Mouse (Mus musculus): ENCODE results near the gene Bbc3. TPM values are rescaled to one million over a fixed set of nuclear protein-coding genes. Genes with fewer than 3 reads are reported as not detected.
"Not testable (repeated sequence)": the region's sequence is repeated elsewhere in the genome, so short reads cannot be mapped to it uniquely, and the experiment has no call there.

Bbc3 gene
- polyA plus RNA-seq (2014; fragmentation: Nextera tagmentation; extraction: Ambion mirVana) = 4.7 and 6.4 TPM in 2 replicates

- H3K9me3 ChIP-seq (ENCODE audit: control insufficient read depth, low read length); ATAC-seq (replicated peaks; ENCODE audit: low FRiP score); DNase-seq (ENCODE audit: low spot score); H3K36me3 ChIP-seq (ENCODE audit: control insufficient read depth, insufficient read depth, low read length); H3K27me3 ChIP-seq (replicated peaks; ENCODE audit: control insufficient read depth, insufficient read depth, low read length): not testable (repeated sequence)
- H3K4me3 ChIP-seq (ENCODE audit: low read depth, low read length) = peak within 1 kb of the TSS; percentile 78
- 0 out of 2 replicates have a peak within 1 kb of the TSS, but pooled peaks have one; percentile 71 for H3K27ac ChIP-seq (ENCODE audit: low read depth, low read length)
- peak within 1 kb of the TSS; percentile 100 for H3K4me2 ChIP-seq
- 49% methylated on average over 1 of the region's 1 CpGs for WGBS
- H3K9ac ChIP-seq (ENCODE audit: low read depth, low read length) = peak within 1 kb of the TSS; percentile 97; the same call in 1 of the 2 replicates
- H3K4me1 ChIP-seq (replicated peaks; ENCODE audit: control insufficient read depth, insufficient read depth, low read length) = peaks cover 40% of the 10 kb centered on the region
Measured at GRCm38 (mm10) chr7:16308093-16308492, at the start of gene Bbc3. TSS of gene Bbc3 (plus strand) at chr7:16308393.

DNA sequence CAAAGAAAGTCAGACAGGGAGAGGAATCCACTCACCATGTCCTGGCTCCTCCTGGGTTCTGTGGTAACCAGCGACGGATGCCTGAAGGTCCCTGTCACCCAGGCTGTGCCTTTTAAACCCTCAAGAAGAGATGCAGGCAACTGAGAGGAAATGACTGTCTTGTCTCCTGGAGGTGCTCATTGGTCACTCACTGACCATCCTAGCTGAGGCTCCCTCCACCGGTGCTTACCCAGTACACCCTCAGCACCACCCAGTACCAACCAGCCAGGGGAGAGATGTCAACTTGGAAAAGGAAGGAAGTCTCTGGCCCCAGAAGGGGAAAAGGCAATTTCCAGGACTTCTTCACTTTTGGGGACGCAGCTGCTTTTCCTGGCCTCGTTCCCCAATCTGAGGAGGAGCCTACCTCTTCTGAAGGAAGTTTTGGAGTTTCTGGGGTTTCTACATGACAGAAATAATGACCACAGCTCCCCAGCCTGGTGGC lies 49.0 kb upstream of the Bbc3 start, which contains the start of gene C5ar1:
C5ar1 (minus strand) TSS at position 431 of the 481 bp plus-strand sequence.
- no peaks in the 10 kb centered on the region for H3K27me3 ChIP-seq (replicated peaks; ENCODE audit: control insufficient read depth, insufficient read depth, low read length)
- DNase-seq (ENCODE audit: low spot score) (no peak), ATAC-seq (replicated peaks; ENCODE audit: low FRiP score) (no peak)
- no peak within 1 kb of the TSS for H3K27ac ChIP-seq (ENCODE audit: low read depth, low read length)
- H3K9me3 ChIP-seq (ENCODE audit: control insufficient read depth, low read length) = no peaks in the 10 kb centered on the region
- no peaks in the 10 kb centered on the region for H3K4me1 ChIP-seq (replicated peaks; ENCODE audit: control insufficient read depth, insufficient read depth, low read length)
- WGBS = 53% methylated on average over 5 of the region's 5 CpGs
- H3K4me2 ChIP-seq = no peak within 1 kb of the TSS
- H3K4me3 ChIP-seq (ENCODE audit: low read depth, low read length) = no peak within 1 kb of the TSS
- H3K36me3 ChIP-seq (ENCODE audit: control insufficient read depth, insufficient read depth, low read length) = no peaks in the 10 kb centered on the region
- H3K9ac ChIP-seq (ENCODE audit: low read depth, low read length) = peak within 1 kb of the TSS; percentile 6; the same call in 1 of the 2 replicates

GRCm38 (mm10) chr7:16261097-16261496 lies 47.1 kb upstream of the Bbc3 start:
- Histone ChIP-seq H3K9ac (ENCODE audit: low read depth, low read length) (no peak overlapping the region), H3K27me3 (replicated peaks; ENCODE audit: control insufficient read depth, insufficient read depth, low read length) (no peaks in the 10 kb centered on the region), H3K4me3 (ENCODE audit: low read depth, low read length) (no peak overlapping the region), H3K36me3 (ENCODE audit: control insufficient read depth, insufficient read depth, low read length) (no peaks in the 10 kb centered on the region), H3K4me1 (replicated peaks; ENCODE audit: control insufficient read depth, insufficient read depth, low read length) (no peaks in the 10 kb centered on the region), H3K27ac (ENCODE audit: low read depth, low read length) (no peak overlapping the region), H3K4me2 (no peak overlapping the region), H3K9me3 (ENCODE audit: control insufficient read depth, low read length) (no peaks in the 10 kb centered on the region)
- 42% methylated on average over 1 of the region's 1 CpGs for WGBS
- DNase-seq (ENCODE audit: low spot score) = no peak
- no peak; the same call in 1 of the 2 replicates for ATAC-seq (replicated peaks; ENCODE audit: low FRiP score)

GRCm38 (mm10) chr7:16263015-16263787 lies 45.0 kb upstream of the Bbc3 start:
- Histone ChIP-seq H3K36me3 (ENCODE audit: control insufficient read depth, insufficient read depth, low read length) (no peaks in the 10 kb centered on the region), H3K4me3 (ENCODE audit: low read depth, low read length) (no peak overlapping the region), H3K27ac (ENCODE audit: low read depth, low read length) (no peak overlapping the region), H3K9ac (ENCODE audit: low read depth, low read length) (no peak overlapping the region), H3K27me3 (replicated peaks; ENCODE audit: control insufficient read depth, insufficient read depth, low read length) (no peaks in the 10 kb centered on the region), H3K4me1 (replicated peaks; ENCODE audit: control insufficient read depth, insufficient read depth, low read length) (no peaks in the 10 kb centered on the region), H3K9me3 (ENCODE audit: control insufficient read depth, low read length) (no peaks in the 10 kb centered on the region), H3K4me2 (no peak overlapping the region)
- ATAC-seq (replicated peaks; ENCODE audit: low FRiP score) (no peak), DNase-seq (ENCODE audit: low spot score) (peak; percentile 63)
- WGBS = 25% methylated on average over 8 of the region's 8 CpGs

- H3K9me3 ChIP-seq (ENCODE audit: control insufficient read depth, low read length) = no peaks in the 10 kb centered on the region
- H3K27me3 ChIP-seq (replicated peaks; ENCODE audit: control insufficient read depth, insufficient read depth, low read length) = no peaks in the 10 kb centered on the region
- no peak overlapping the region for H3K4me2 ChIP-seq
- DNase-seq (ENCODE audit: low spot score) = no peak
- no peak overlapping the region for H3K4me3 ChIP-seq (ENCODE audit: low read depth, low read length)
- H3K27ac ChIP-seq (ENCODE audit: low read depth, low read length) = no peak overlapping the region
- WGBS = 57% methylated on average over 5 of the region's 5 CpGs
- H3K4me1 ChIP-seq (replicated peaks; ENCODE audit: control insufficient read depth, insufficient read depth, low read length) = no peaks in the 10 kb centered on the region
- ATAC-seq (replicated peaks; ENCODE audit: low FRiP score) = no peak
- H3K9ac ChIP-seq (ENCODE audit: low read depth, low read length) = no peak overlapping the region
- no peaks in the 10 kb centered on the region for H3K36me3 ChIP-seq (ENCODE audit: control insufficient read depth, insufficient read depth, low read length)
Measured at GRCm38 (mm10) chr7:16263843-16264242, 44.4 kb upstream of the Bbc3 start.

GRCm38 (mm10) chr7:16265856-16266255 lies 42.3 kb upstream of the Bbc3 start:
- Histone ChIP-seq H3K4me3 (ENCODE audit: low read depth, low read length) (no peak overlapping the region), H3K4me2 (no peak overlapping the region), H3K9me3 (ENCODE audit: control insufficient read depth, low read length) (no peaks in the 10 kb centered on the region), H3K4me1 (replicated peaks; ENCODE audit: control insufficient read depth, insufficient read depth, low read length) (no peaks in the 10 kb centered on the region), H3K27ac (ENCODE audit: low read depth, low read length) (no peak overlapping the region), H3K9ac (ENCODE audit: low read depth, low read length) (no peak overlapping the region), H3K36me3 (ENCODE audit: control insufficient read depth, insufficient read depth, low read length) (no peaks in the 10 kb centered on the region), H3K27me3 (replicated peaks; ENCODE audit: control insufficient read depth, insufficient read depth, low read length) (no peaks in the 10 kb centered on the region)
- 78% methylated on average over 11 of the region's 11 CpGs for WGBS
- DNase-seq (ENCODE audit: low spot score) (no peak), ATAC-seq (replicated peaks; ENCODE audit: low FRiP score) (no peak)

DNA sequence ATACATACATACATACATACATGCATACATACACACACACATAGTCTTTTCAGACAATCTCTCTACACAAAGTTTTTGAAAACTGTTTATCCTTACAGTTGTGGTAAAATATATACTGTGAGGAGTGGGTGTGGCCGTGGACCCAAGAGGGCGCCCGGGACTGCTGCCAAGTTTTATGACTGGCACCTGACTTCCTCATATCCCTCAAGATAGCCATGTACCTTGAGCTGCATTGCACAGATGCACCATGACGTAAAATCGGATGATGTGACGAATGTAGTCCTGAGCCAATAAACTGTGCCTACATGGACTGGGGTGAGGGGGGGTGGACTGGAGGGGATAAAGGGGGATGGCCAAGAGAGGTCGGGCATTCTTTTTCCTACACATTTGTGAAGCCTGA lies 41.6 kb upstream of the Bbc3 start:
- WGBS = 81% methylated on average over 7 of the region's 7 CpGs
- not testable (repeated sequence) for H3K9ac ChIP-seq (ENCODE audit: low read depth, low read length); H3K27me3 ChIP-seq (replicated peaks; ENCODE audit: control insufficient read depth, insufficient read depth, low read length); H3K9me3 ChIP-seq (ENCODE audit: control insufficient read depth, low read length); H3K27ac ChIP-seq (ENCODE audit: low read depth, low read length); H3K4me3 ChIP-seq (ENCODE audit: low read depth, low read length); H3K4me1 ChIP-seq (replicated peaks; ENCODE audit: control insufficient read depth, insufficient read depth, low read length); H3K4me2 ChIP-seq; ATAC-seq (replicated peaks; ENCODE audit: low FRiP score); DNase-seq (ENCODE audit: low spot score); H3K36me3 ChIP-seq (ENCODE audit: control insufficient read depth, insufficient read depth, low read length)

DNA sequence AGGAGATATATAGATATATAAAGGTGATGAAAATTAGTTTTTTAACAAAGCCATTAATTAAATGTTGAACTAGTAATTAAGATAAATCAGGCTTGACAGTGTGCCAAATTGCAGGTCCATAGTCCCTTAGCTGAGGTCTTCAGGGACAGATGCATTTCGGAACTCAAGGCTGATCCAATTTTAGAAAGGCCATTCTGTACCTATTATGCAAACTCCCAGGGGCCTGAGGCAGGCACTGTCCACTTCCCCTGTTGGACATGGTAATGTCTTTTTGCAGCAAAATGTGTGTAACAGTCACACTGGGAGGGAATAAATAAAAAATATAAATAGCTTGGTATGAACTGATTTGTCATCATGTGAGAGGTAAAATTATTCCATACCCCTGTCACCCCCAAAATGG lies 37.1 kb upstream of the Bbc3 start:
- Histone ChIP-seq H3K27ac (ENCODE audit: low read depth, low read length) (no peak overlapping the region), H3K36me3 (ENCODE audit: control insufficient read depth, insufficient read depth, low read length) (peaks cover 10% of the 10 kb centered on the region; the same call in 1 of the 2 replicates), H3K4me2 (no peak overlapping the region; the same call in 1 of the 2 replicates), H3K4me3 (ENCODE audit: low read depth, low read length) (no peak overlapping the region), H3K9me3 (ENCODE audit: control insufficient read depth, low read length) (no peaks in the 10 kb centered on the region), H3K4me1 (replicated peaks; ENCODE audit: control insufficient read depth, insufficient read depth, low read length) (peaks cover 38% of the 10 kb centered on the region), H3K27me3 (replicated peaks; ENCODE audit: control insufficient read depth, insufficient read depth, low read length) (no peaks in the 10 kb centered on the region), H3K9ac (ENCODE audit: low read depth, low read length) (no peak overlapping the region)
- DNase-seq (ENCODE audit: low spot score) (no peak), ATAC-seq (replicated peaks; ENCODE audit: low FRiP score) (no peak)
- WGBS = 83% methylated on average over 1 of the region's 1 CpGs

GRCm38 (mm10) chr7:16272681-16273080 lies 35.5 kb upstream of the Bbc3 start:
- Histone ChIP-seq H3K36me3 (ENCODE audit: control insufficient read depth, insufficient read depth, low read length) (peaks cover 13% of the 10 kb centered on the region), H3K4me2 (peak overlapping the region; percentile 76), H3K9me3 (ENCODE audit: control insufficient read depth, low read length) (no peaks in the 10 kb centered on the region), H3K4me3 (ENCODE audit: low read depth, low read length) (peak overlapping the region; percentile 80), H3K4me1 (replicated peaks; ENCODE audit: control insufficient read depth, insufficient read depth, low read length) (peaks cover 40% of the 10 kb centered on the region), H3K9ac (ENCODE audit: low read depth, low read length) (peak overlapping the region; percentile 86), H3K27me3 (replicated peaks; ENCODE audit: control insufficient read depth, insufficient read depth, low read length) (no peaks in the 10 kb centered on the region), H3K27ac (ENCODE audit: low read depth, low read length) (peak overlapping the region; percentile 96)
- ATAC-seq (replicated peaks; ENCODE audit: low FRiP score) (peak; percentile 78), DNase-seq (ENCODE audit: low spot score) (peak; percentile 79)
- under 1% methylated on average over 46 of the region's 46 CpGs for WGBS

Data from liver, embryonic 11.5 days (tissue).